Mouse (Mus musculus): ENCODE results near the gene Sycp3.

DNA sequence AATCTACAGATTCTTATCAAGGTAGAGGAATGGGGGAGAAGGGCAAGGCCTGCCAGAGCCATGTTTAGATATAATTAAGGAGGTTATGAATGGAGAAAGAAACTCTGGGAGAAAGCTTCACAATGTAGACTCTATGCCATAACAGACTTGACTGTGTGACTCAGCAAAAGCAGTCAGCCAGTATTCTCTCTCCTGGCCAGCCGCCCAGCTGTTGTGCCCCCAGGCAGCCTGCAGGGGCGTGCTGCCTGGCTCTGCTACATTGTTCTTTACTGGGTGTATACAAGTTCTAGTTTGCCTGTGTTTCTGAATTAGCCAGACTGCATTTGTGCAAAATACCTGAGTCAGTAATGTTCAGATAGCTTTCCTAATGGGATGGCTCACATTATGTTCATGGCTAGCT is 55.1 kb downstream of the Sycp3 start:
- TF ChIP-seq ZNF384 (IDR thresholded peaks at IDR 0.05; ENCODE audit: low read depth, low read length) (no peak), ZC3H11A (IDR thresholded peaks at IDR 0.05; ENCODE audit: borderline replicate concordance, low read depth, low read length) (no peak)

Data from ES-E14 (cell line).